Mouse (Mus musculus) ovary, postnatal 36 days (tissue): ENCODE results near the gene Dctn2.
"Not testable (repeated sequence)": the region's sequence is repeated elsewhere in the genome, so short reads cannot be mapped to it uniquely, and the experiment has no call there.

ENCODE experiments used
- DNase-seq: peaks from one replicate; pipeline ENCODE4 v3.0.0; 2022; ENCODE audit warnings: low spot score, mixed read lengths

The Dctn2 gene

DNA sequence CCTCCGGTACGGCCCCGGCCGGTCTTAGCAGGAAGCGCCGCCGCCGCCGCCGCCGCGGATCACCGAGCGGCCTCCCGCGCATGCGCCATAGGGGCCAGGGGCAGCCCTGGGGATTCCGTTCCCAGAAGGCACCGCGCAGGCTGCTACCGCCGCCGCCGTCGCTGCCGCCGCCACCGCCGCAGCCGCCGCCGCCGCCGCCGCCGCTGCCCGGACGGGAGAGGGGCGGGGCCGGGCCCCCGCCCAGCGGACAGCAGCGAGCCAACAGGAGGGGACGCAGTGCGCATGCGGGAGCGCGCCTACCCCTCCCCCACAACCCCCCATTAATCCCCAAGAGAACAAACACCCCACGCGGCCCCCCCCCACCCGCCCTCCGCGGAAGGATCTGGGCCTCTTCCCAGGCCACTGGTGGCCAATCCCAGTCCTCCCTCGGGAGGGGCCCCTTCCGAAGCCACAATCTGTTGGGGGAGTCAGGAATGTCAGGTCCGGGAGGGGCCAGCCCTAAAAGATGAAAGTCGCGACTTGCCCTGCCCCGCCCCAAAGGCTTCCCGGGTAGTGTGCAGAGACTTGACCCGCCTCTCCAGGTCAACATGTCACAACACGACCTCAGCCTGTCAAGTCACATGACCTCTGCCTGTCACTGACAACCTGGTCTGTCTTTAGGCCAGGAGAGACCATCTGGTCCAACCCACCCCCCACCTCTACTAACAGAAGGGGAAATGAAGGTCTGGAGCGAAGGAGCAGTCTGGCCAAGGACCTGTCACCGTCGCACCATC is 22.8 kb downstream of the Dctn2 start, which contains the start of gene Mbd6:
Mbd6 (minus strand) TSS at position 219 of the 773 bp plus-strand sequence.
- DNase-seq = peak; percentile 87

GRCm38 (mm10) chr10:127289573-127290191 is 23.5 kb downstream of the Dctn2 start:
- peak; percentile 50 for DNase-seq

DNA sequence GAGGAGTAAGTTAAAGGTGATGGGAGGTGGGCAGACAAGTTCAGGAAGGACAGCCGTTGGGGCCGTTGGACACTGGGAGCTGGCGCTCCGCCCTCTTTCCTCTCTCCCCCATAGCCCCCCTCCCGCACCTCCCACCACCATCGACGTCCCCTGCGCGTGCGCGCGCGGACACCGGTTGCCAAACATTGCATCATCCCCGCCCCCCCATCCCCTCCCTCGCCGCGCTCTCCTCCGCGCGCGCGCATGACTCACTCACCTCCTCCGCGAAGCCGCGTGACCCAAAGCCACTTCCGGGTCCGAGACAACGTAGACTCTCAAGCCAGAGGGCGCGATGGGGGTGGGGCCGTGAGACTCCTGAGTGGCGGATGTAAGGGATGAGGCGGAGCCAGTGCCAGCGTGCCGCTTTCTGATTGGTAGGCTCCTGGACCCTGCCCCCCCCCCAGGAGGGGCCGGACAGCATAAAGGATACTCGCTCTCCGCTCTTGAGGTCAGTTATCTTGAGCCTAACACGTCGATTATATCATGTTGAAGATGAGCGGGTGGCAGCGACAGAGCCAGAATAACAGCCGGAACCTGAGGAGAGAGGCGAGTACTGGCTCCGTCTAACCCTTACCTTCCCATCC is 24.2 kb downstream of the Dctn2 start:
- DNase-seq = peak; percentile 100

- DNase-seq = peak; percentile 65
These were observed 25.0 kb downstream of the Dctn2 start for GRCm38 (mm10) chr10:127290930-127291880.

GRCm38 (mm10) chr10:127291881-127292638 is 25.9 kb downstream of the Dctn2 start:
- DNase-seq = no peak

GRCm38 (mm10) chr10:127292987-127293538 is 26.9 kb downstream of the Dctn2 start:
- DNase-seq = no peak

GRCm38 (mm10) chr10:127293590-127294113 is 27.5 kb downstream of the Dctn2 start:
- no peak for DNase-seq

- no peak for DNase-seq
These were observed 28.8 kb downstream of the Dctn2 start for GRCm38 (mm10) chr10:127294895-127295510.

- DNase-seq = no peak
These were observed 30.0 kb downstream of the Dctn2 start for GRCm38 (mm10) chr10:127295986-127296794.

- DNase-seq = no peak
These were observed 31.1 kb downstream of the Dctn2 start for GRCm38 (mm10) chr10:127297015-127297871.

GRCm38 (mm10) chr10:127300361-127300760 is 34.2 kb downstream of the Dctn2 start:
- DNase-seq = no peak

DNA sequence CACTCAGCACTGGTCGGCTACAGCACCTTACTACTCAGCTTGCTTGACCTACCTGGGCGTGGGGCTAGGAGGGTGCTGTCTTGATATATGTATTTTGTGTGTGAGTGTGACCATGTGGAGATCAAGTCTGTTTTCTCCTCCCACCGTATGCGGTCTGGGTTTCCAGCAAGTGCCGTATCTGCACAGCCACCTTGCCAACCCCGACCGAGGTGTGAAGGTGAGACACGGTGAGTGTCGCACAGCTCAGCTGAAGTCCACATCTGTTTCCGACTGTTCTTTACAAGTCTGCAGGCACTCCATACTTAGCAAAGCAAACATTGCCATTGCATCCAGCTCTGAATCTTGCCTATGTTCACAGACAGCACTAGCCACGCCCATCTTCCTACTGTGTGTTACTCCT is 37.0 kb downstream of the Dctn2 start:
- no peak for DNase-seq

- DNase-seq = not testable (repeated sequence)
These were observed 43.0 kb downstream of the Dctn2 start for GRCm38 (mm10) chr10:127309167-127309566.

GRCm38 (mm10) chr10:127310523-127311475 is 44.6 kb downstream of the Dctn2 start:
- DNase-seq = no peak

DNA sequence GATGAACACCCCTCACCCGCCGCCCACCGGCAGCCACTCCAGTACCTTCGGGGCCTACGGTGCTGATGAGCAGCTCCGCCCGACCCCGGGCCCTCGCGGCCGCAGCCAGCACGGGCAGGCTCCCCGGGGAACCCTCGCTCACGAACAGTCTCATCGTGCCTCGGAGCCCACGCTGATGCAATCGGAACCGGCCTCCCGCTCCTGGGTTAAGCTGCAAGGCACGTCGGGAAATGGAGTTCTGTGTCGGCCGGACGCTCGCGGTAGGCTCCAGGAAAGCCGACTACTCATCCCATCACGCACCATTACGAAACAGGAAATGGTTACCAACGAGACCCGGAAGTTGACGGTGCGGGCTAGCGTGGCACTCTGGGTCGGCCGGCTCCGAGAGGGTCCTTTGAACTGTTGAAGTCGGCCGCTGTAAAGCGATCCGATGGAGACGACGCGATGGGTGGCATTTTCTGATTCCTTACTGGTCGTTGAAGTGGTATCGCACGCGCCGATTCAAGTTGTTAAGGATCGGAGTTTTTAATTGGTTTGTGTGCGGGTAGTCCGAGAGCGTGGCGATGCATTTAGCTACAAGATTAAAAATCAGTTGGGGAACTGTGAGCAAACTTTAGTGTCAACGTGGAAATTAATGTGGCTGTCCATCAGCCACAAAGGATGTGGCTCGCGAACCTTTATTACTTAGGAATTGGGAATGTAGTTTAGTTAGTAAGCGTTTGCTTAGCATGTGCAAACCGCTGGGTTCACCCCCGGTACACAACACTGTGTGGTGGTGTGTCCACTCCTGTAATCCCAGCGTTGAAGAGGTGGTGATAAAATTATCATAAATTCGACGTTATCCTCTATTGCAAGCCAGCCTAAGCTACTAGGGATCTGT is 45.5 kb downstream of the Dctn2 start, which contains the start of gene Mars:
Mars (minus strand) TSS at position 311 of the 880 bp plus-strand sequence.
- DNase-seq = peak; percentile 91

GRCm38 (mm10) chr10:127312356-127312676 is 46.1 kb downstream of the Dctn2 start:
- DNase-seq = peak; percentile 63
